Mouse (Mus musculus) R1 (cell line): ENCODE data around the gene Ccdc51.

Experiments used
- DNase-seq: peaks from one replicate; pipeline ENCODE4 v3.0.0-alpha.2; 2018; ENCODE audit warnings: low read depth, low spot score

Ccdc51 gene

GRCm38 (mm10) chr9:109082124-109082800 is at the start of gene Ccdc51, which contains the start of gene Tma7:
Gene Ccdc51, plus strand, starts transcription at chr9:109082493.
Gene Tma7, minus strand, starts transcription at chr9:109082587.
- peak; percentile 98 for DNase-seq

- peak; percentile 88 for DNase-seq
Measured at GRCm38 (mm10) chr9:109038086-109038895, 44.0 kb upstream of the Ccdc51 start, which contains the start of gene Shisa5. Gene Shisa5, plus strand, starts transcription at chr9:109038565.

- peak; percentile 58 for DNase-seq
Measured at GRCm38 (mm10) chr9:109038901-109039364, 43.4 kb upstream of the Ccdc51 start.

GRCm38 (mm10) chr9:109039681-109040080 is 42.6 kb upstream of the Ccdc51 start:
- DNase-seq, result no peak

GRCm38 (mm10) chr9:109040216-109040615 is 42.1 kb upstream of the Ccdc51 start:
- DNase-seq, result no peak

GRCm38 (mm10) chr9:109040906-109041305 is 41.4 kb upstream of the Ccdc51 start:
- no peak for DNase-seq

GRCm38 (mm10) chr9:109041351-109041750 is 40.9 kb upstream of the Ccdc51 start:
- no peak for DNase-seq

GRCm38 (mm10) chr9:109046306-109046705 is 36.0 kb upstream of the Ccdc51 start:
- DNase-seq, result peak; percentile 88

GRCm38 (mm10) chr9:109049316-109049715 is 33.0 kb upstream of the Ccdc51 start:
- no peak for DNase-seq

- DNase-seq, result peak; percentile 79
Measured at GRCm38 (mm10) chr9:109049996-109050673, 32.2 kb upstream of the Ccdc51 start.

GRCm38 (mm10) chr9:109050674-109050997 is 31.7 kb upstream of the Ccdc51 start:
- no peak for DNase-seq

- DNase-seq, result no peak
Measured at GRCm38 (mm10) chr9:109051011-109051501, 31.2 kb upstream of the Ccdc51 start.

- peak; percentile 53 for DNase-seq
Measured at GRCm38 (mm10) chr9:109051651-109052489, 30.4 kb upstream of the Ccdc51 start.

GRCm38 (mm10) chr9:109052490-109053260 is 29.6 kb upstream of the Ccdc51 start:
- no peak for DNase-seq

- no peak for DNase-seq
Measured at GRCm38 (mm10) chr9:109053366-109053765, 28.9 kb upstream of the Ccdc51 start.

GRCm38 (mm10) chr9:109053851-109054250 is 28.4 kb upstream of the Ccdc51 start:
- no peak for DNase-seq

- peak; percentile 77 for DNase-seq
Measured at GRCm38 (mm10) chr9:109054712-109055111, 27.6 kb upstream of the Ccdc51 start.

GRCm38 (mm10) chr9:109055271-109056030 is 26.8 kb upstream of the Ccdc51 start:
- DNase-seq, result no peak

GRCm38 (mm10) chr9:109056081-109056690 is 26.1 kb upstream of the Ccdc51 start:
- DNase-seq, result no peak
